Mouse (Mus musculus) embryo, embryonic 11 days (tissue): ENCODE results near the gene Mx1.

ENCODE experiments used
- DNase-seq: peaks from one replicate; pipeline ENCODE4 v3.0.0-alpha.2; 2015

Gene Mx1

DNA sequence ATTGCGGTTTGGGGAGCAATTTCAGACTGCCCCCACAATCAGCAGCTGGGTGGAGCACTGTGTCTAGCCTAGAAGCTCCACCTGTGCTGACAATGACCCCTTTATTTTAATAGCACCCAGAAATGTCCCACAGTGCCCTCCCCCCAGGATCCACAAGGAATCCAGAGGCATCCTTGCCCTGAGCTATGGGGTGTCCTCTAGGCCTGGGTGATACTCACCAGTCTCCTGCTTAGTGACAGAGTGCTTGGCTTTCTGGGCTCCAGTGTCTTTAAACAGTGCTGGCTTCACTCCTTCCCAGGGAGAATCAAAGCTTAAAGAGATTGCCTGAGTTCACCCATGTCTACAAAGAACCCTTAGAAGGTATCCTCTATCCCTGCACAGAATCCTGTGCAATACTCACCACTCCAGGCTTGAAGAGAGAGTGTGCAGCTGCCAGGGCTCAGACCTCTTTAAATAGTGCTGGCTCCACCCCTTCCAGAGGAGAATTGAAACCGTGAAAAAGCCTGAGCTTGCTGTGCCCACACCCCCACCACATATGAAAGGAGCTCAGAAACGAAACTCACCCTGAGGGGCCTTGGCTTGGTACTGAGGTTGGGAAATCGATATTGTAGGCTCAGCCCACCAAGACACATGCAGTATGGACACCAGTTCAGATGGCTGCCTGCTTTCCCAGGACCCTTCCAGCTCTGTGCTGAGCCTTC, at the start of gene Mx1:
Gene Mx1 (minus strand): TSS at position 427 of the 701 bp plus-strand sequence.
- peak; percentile 37 for DNase-seq

DNA sequence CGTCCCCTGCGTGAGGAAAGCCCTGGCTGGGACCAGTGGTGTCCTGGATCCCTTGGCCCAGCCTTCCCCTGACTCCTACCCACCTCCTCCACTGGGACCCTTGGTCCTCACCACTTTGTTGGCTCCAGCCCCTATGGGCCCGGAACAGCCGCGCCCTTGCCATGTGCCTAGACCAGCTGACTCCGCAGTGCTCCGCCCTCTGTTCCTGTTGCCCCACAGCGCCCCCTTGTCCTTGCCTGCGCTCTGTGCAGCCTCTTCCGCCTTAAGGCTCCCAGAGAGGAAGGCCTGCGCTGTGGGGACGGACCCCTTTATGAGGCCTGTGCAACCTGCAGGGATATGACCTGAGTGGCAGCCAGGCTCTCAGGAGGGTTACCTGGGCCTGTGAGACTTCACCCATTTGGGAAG, 49.6 kb upstream of the Mx1 start:
- DNase-seq, result no peak

DNA sequence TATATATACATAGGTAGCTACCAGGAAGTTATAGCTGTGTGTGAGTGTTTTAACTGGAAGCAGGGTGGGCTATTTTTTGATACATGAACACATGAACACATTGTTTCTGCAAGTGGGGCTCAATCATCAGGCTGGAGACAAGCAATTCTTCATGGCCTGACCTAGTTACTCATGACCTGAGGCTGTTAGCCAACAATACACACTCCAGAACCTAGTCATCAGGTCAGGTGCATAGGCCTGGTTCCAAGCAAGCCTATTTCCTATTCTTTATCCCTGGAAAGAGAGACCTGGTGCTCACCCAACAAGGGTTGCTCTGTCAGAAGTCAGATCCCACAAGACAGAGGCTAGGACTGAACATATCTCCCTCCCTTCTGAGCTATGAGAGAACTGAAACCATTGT, 48.8 kb upstream of the Mx1 start:
- no peak for DNase-seq

DNA sequence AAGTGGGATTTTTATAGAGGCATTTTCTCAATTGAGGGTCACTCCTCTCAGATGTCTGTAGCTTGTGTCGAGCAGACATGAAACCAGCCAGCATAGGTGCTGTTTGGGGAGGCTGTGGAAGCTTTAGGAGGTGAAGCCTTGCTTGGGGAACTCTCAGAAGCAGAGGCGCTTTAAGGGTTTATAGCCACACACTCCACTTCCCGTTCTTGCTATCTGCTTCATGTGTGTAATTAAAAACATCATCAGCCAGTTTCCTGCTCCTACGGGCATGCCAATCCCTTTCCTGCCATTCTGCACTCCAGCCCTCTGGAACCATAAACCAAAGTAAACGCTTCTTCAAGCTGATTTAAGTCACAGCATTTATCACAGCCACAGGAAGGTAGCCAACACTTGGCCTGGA, 48.1 kb upstream of the Mx1 start:
- no peak for DNase-seq

DNA sequence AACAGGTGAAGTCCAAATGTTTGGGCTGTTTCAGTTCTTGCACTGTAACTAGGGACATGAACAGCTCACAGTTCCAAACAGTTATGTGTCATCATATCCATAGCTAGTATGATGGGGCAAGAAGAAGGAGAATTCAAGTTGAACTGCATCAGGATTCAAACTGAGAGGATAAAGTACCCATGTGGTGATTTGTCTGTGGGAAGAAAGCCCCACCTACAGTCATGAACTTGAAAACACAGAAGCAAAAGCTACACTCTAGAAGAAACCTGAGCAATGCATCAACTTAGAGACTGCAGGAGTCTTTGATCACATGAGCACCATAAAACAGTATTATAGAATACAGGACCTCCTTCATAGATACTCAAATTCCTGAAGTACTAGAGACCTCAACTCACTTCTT, 45.1 kb upstream of the Mx1 start:
- DNase-seq, result no peak

DNA sequence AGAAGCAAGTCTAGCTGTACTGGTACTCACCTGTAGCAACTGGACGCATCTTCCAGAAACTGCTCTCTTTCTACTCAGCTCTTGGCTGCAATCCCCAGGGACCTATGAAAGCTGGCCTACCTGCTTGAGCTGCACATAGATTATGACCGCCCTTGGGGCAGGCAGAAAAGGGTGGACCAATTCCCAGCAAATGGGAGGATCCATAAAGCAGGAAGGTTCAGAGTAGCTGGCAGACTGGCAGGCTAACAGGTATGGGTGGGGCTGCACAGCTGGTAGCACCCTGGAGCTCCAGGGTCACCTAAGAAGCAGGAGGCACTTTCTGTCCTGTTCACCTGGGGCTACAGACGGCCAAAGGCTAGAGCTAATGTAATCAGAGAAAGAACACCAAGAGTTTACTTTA, 42.1 kb upstream of the Mx1 start:
- DNase-seq, result no peak

DNA sequence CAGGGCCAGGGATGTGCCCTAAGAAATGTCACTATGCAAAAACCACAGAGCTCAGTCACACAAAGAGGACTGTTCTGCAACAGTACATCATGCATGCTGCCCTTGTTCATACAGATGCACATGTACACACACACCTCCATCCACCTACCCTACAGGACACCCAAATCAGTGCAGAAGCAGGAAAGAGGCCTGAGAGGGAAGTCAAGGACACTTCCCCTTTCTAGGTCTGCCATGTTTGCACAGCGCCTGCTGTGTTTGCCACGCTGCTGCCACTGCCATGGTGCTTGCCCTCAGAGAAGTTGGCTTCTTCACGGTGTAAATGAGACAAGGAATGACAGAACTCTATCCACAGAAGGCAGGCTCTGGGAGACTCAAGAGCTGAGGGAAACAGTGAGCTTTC, 41.1 kb upstream of the Mx1 start:
- DNase-seq, result no peak

DNA sequence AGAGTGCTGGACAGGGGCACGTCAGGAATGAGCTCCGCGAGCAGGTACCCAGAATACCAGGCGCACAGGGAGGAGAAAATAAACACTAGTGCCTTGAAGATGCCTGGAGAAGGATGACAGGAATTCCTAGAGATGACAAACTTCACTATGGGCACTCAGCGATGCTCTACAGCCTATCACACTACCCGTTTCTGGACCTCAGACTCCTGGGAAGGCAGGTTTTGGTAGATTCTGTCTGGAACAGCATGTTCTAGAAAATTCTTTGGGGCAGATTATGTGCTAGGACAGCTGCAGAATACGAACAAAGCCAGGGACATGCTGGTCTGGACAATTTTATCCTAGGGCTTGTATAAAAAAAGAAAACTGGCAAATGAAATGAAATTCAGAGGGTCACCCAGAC, 38.2 kb upstream of the Mx1 start:
- no peak for DNase-seq

DNA sequence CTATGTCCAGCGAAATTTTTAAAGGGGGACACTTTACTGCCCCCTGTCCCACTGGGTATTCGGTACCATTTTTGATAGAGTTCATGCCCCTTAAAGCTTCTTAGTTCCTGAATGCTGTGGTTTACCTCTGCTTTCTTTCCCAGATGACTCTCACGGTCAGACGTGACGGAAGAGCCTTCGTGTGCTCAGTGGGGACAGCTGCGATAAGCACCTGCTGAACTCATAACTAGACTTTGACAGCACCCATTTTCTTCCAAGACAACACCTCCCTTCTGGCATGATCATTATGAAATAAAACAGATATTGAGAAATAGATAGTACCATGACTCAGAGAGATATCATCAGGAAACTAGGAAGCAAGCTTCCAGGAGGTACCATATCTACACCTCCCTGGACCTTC, 36.7 kb upstream of the Mx1 start:
- no peak for DNase-seq

DNA sequence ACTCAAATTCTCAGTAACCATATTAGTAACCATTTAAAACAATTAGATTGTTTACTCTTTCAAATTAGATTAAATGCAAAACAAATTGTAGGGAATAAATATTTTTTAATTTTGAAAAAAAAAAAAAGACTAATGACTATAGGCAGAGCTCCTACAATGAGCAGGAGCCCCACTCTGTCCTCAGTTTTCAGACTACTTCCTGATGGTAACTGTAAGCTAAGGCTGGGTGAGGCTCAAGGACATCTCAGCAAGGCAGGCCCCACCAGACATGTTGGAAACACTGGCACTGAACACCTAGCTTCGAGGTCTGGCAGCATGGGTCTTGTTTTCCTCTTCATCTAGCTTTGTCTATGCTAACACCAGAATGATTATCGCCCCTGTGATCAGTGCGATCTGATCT, 35.4 kb upstream of the Mx1 start:
- no peak for DNase-seq

DNA sequence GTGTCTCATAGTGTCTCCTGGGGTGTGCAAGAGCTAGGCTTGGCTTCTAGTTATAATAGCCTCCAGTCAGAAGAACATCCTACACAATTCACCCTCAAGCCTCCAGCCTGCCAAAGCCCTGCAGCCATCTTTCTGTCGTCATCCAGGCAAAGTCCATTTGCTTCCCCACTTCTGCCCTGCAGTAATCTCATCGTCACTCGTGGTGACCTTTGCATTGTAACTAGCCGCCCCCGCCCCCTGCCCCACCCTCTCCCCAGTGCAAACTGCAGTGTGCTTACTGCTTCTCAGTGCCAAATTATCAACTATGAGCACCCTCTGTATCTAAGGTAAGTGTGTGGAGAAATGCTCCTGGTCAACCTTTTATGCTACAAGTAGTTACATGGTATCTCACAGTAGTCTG, 35.0 kb upstream of the Mx1 start:
- DNase-seq, result no peak

DNA sequence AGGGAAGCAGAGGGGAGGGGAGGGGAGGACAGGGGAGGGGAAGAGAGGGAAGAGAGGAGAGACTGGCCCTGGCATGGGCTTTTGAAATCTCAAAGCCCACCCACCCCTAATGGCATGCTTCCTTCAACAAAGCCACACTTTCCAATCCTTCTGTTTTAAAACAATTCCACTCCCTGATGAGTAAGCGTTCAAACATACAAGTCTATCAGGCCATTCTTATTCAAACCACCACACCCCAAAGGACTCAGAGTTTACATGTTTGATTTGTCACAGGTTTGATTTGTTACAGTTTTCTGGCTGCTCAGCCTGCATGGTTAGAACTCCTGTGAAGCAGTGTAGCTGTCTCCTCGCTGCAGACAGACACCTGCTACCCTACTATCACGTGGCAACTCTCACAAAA, 33.3 kb upstream of the Mx1 start:
- DNase-seq, result no peak

DNA sequence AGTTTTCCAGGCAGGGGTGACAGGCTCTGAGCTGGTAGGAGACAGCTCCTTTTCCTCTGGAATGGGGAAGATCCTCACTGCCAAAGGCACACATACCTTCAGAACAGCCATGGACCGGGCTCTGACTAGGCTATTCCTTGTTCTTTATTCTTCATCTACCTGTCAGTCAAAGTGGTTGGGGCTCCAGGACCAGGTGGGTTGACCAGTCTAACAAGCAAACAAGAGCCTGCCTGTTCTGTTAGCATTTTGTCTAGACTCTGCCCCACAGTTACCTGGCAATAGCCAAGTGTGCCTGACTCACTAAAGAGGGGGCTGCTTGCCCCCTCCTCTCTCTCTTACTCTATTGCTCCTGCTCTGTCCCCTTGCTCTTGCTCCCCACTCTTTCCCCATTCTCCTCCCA, 29.7 kb upstream of the Mx1 start:
- DNase-seq, result no peak

DNA sequence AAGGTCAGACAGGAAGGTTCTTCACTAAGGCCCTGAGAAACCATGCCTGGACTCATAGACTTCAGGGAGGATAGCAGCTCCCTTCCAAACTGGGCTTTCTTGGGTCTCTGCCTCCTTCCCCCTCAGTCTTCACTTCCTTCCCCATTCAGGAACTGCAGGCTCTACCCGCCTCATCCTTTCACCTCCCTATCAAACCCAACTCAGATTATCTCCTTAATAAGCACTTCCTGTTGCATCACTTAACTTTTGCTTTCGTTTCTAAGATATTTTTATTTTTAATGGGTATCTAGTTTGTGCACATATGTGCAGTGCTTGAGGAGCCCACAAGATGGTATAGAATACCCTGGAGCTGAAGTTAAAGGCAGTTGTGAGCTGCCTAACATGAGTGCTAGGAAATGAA, 15.9 kb upstream of the Mx1 start:
- DNase-seq, result no peak

DNA sequence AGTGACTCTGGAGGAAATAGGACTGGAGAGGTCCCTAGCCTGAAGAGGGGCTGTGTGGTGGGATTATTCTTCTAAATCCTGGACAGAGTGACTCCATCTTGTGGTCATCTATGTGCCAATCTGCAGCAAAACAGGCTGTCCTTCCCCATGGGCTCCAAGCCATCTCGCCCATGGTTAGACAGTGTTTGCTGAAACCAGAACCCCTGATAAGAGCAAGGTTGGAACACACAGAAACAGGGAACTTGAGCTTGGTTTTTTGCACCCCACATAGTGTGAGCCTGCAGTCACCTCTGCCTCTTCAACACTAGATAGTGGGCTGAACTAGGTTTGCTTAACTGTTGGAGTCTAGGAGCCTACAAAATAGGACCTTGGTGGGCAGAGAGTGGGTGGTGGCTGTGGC, 13.8 kb upstream of the Mx1 start:
- no peak for DNase-seq

DNA sequence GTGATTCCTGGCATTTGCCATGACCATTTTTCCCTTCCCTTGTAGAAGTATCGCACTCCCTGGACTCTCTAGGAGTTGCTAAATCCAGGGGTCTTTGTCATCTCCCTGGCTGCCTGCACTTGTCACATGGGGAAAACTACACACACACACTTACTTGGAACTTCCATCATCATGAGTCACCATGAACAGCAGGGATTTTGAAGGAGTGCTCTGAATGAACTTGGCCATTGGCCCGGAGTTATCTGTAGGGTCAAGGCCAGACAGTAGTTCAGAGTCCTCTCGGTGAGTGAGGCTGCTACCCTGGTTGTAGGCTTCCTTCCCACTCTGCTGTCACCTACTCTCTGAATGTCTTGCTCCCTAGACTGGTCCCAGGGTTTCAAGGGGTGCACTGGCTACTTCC, 12.9 kb upstream of the Mx1 start:
- DNase-seq, result no peak

DNA sequence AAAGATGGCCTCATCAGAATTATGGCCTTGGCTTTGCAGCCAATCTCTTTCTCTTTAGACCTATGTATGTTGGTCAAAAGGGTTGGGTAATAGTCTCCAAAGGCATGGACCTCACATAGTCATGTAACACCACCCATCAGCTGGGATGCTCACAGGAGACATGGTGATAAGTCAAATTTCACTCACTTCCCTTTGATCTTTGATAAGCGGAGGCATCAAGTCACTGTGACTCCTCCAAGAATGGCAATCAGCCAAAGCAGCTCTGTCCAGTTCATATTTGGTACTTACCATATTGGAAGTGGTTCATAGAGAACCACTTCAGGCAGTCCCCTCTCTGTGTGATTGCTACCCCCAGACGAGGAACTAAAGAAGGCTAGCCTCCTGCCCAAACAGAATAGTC, 12.0 kb upstream of the Mx1 start:
- no peak for DNase-seq

DNA sequence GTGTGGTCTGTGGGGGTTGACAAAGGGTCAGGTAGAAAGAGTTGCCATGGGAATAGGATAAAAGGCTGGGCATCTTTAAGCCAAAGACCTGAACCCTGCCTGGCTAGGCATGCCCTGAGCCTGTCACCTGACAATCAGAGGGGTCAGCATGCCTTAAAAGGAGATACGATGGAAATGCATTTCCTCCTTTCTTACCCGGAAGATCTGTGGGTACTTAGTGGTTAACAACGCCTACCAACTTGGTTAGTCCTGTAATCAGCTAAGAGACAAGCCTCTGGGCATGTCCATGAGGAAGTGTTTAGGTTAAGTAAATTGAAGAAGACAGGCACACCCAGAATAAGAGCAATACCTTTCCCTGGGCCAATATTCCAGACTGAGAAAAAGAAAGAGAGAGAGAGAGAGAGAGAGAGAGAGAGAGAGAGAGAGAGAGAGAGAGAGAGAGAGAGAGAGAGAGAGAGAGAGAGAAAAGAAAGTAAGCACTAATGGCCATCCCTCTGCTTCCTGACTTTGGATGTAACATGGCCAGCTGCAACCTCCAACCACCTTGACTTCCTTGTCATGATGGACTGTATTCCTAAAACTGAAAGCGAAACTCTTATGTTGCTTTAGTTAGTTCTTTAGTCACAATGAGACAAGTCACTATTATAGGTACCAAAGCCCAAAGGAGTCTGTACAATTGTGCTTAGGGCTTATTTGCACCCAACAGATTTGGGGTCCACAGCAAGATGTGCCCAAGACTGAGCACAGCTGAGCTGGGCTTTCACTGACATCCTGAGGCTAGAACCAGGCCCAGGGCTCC, 5.5 kb upstream of the Mx1 start:
- no peak for DNase-seq

DNA sequence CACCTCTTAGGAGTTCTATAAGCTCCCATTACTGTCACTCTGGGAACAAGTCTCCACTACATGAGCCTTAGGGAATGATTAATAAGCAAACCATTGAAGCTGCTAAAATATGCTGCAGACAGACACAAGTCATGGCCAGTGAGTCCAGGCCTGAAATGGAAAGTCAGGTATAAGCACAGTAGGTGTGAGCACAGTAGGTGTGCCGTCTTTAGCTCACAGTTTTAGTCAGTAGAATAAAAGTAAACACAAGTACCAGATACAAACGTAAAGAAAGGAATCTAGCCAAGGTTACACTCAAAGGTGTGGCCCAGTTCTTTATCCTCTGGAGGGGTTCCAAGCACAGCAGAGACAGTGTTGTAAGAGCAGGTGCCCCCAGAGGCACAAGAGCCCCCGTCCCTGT, 4.8 kb upstream of the Mx1 start:
- no peak for DNase-seq

DNA sequence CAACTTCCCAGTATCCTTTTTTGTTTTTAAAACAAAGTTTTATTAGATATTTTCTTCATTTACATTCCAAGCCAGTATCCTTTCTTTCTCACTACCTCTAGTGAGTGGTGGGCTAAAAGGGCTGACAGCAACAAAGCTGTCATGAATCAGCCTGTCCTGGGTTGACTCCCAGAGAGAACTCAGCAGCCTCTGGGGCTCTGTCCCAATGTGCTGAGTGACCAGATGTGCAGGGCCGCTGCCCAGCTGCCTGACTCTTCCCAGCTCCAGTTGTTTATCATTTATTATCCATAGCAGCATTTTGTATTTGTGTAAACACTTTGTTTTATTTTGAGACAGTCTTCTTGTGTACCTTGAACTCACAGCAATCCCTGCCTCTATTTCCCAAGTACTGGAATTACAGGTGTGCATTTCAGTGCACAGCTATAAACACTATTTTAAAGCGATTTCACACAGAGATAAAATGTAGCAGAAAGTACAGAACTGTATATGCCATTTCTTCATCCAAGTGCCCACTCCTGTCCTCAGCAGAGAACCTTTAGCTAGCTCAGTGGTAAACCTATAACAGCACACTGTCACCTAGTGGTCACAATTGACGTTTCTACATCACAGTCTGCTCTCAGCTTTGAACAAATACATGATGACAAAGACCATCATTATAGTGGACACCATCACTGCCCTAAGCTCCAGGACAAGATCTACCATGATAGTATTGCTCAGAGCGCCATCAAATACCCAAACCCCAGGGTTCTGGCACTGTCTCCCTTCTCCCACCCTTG, 3.7 kb upstream of the Mx1 start:
- peak; percentile 32 for DNase-seq

DNA sequence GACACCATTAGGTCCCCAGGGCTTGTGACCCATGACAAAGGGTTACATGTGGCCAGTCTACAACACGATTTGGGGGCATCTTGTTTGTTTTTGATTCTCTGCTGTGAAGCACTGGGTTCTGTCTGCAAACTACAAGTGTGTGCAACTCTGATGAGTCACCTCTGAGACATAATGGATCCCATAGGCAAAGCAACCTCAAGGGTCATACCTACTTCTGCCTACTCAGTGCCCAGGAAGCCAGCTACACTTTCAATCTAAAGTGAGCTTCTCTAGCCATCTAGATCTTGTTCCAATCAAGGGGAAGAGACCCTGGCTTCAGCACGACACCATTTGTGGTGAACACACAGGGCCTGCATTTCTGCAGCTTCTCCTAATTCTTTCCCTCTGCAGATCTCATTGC, 1.4 kb downstream of the Mx1 start:
- DNase-seq, result no peak

DNA sequence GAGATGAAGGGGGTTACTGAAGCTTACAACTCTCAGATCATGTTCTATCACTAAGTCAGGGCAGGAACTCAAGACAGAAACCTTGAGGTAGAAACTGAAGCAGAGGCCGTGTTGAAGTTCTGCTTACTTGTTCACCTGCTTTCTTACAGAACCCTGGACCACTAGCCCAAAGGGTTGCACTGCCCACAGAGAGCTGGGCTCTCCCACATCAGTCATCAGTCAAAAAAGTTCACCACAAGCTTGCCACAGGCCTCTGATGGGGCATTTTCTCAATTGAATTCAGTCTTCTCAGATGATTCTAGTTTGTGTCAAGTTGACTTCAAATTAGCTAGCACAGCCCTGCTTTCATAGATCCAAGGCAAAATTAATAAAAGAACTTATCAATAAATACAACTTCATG, 2.9 kb downstream of the Mx1 start:
- no peak for DNase-seq

DNA sequence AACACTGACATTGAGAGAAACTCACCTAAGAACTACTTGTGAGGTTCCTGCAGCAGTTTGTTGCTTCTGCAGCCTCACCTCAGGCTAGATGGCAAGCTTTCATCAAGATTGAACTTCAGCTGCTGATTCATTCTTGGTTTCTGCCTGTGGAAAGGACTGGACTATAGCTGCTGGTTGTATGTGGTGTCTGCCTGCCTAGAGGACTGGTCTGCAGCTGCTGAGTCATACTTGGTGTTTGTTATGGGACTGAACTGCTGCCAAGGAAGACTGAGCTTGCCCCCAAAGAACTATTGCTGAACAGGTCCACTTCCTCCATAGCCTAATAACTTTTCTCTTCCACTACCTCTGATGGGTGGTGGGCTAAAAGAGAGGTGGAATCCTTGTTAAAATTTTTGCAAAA, 15.3 kb downstream of the Mx1 start:
- no peak for DNase-seq

DNA sequence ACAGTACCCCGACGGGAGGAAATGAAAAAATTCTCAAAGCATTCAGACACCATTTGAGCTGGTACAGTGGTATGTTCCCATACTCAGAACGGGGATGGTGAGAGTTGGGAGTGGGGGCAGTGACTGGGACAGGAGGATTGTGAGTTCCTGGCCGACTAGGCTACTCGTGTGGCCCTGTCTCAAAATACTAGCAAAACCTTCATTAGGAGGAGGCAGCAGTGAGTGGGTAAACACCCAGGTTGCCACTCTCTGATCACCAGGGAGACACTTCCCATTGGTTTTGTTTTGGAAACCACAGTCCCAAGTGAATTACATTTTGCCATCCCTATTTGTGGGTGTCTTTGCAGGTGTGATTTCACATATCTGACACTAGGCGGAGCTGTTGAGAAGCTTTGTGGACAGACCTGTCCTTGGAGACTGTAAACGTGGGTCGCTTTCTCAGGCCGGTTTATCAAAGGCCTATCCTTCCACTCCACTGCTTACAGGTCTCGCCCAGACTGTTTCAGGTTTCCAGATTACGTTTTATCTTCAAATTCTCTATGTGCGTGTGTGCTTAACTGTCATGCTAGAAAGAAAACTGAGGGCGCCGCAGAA, 18.9 kb downstream of the Mx1 start:
- peak; percentile 79 for DNase-seq
